Mouse (Mus musculus) ES-Bruce4 (cell line): ENCODE measurements around the gene Mfap1a.

Experiments
- CTCF ChIP-seq: IDR thresholded peaks from one replicate; pipeline ENCODE4 v1.8.1; 2011; ENCODE audit warnings: low read depth, low read length
- EP300 ChIP-seq: IDR thresholded peaks from 2 replicates; pipeline ENCODE4 v1.6.1; 2011; ENCODE audit warnings: low read depth, low read length; ENCODE audit not compliant: insufficient read depth
- POLR2A ChIP-seq: IDR thresholded peaks from one replicate; pipeline ENCODE4 v1.8.1; 2011; ENCODE audit warnings: low read length; ENCODE audit not compliant: insufficient read depth

DNA sequence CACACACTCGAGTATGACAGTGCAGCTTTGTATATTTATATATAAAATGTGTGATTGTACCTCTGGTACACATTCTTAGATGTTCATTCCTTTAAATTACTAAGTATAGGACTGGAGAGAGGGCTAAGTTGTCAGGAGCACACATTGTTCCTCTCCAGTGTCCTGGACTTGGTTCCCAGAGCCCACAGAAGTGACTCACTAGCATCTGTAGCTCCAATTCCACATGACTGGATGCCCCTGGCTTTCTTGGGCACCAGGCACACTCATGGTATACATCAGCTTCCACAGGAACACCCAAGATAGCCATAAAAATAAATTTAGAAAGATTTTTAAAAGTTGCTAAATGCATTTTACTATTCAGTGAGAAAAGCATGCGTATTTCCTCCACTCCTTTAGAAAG lies 18.6 kb upstream of the Mfap1a start:
- TF ChIP-seq POLR2A = no peak
- TF ChIP-seq CTCF = no peak
- TF ChIP-seq EP300 = no peak
